In genomic region chr11:109649206-109649605, GRCm38 (mm10) we compare ENCODE assay signal across 8 mouse cellular contexts. TPM values are rescaled to one million over a fixed set of nuclear protein-coding genes. Genes with fewer than 3 reads are reported as not detected.
DNase-seq lines count a peak whose midpoint lies in the region; ATAC-seq and TF ChIP-seq lines count a peak whose summit lies in the region.

Prkar1a (plus strand) TSS chr11:109649405.

- ATAC-seq in kidney, postnatal 0 days (replicated peaks; ENCODE audit: low FRiP score, low read depth), result no peak
- no peak for ATAC-seq in forebrain, embryonic 15.5 days (replicated peaks)
- no peak for ATAC-seq in limb, embryonic 11.5 days (ENCODE audit: insufficient number of reproducible peaks, low FRiP score, low TSS enrichment, low read depth)
- ATAC-seq in neutrophil, adult 5-6 weeks (ENCODE audit: extremely low read depth, insufficient number of reproducible peaks, low FRiP score, poor library complexity, severe bottlenecking), result no peak

- peak; percentile 25; the same call in 1 of the 2 replicates for TF ChIP-seq POLR2A in brain, embryonic 14.5 days (IDR thresholded peaks at IDR 0.05; ENCODE audit: borderline replicate concordance, extremely low read depth, insufficient read depth, insufficient read length, poor library complexity, severe bottlenecking)

- H3K9ac ChIP-seq in kidney, postnatal 0 days (ENCODE audit: low read depth, low read length), result peak within 1 kb of the TSS; percentile 97; the same call in 1 of the 2 replicates
- H3K9ac ChIP-seq in forebrain, embryonic 15.5 days (replicated peaks), result peak within 1 kb of the TSS; percentile 96
- peak within 1 kb of the TSS; percentile 52 for H3K9ac ChIP-seq in limb, embryonic 11.5 days (ENCODE audit: low read length)

- no peaks in the 10 kb centered on the region for H3K9me3 ChIP-seq in kidney, postnatal 0 days (replicated peaks; ENCODE audit: low read length)
- H3K9me3 ChIP-seq in forebrain, embryonic 15.5 days, result no peaks in the 10 kb centered on the region
- H3K9me3 ChIP-seq in hindbrain, embryonic 10.5 days, result no peaks in the 10 kb centered on the region
- no peaks in the 10 kb centered on the region for H3K9me3 ChIP-seq in limb, embryonic 11.5 days (ENCODE audit: control insufficient read depth, low read length)

- peak within 1 kb of the TSS; percentile 97 for H3K4me3 ChIP-seq in kidney, postnatal 0 days (replicated peaks; ENCODE audit: low read depth, low read length)
- H3K4me3 ChIP-seq in forebrain, embryonic 15.5 days, result peak within 1 kb of the TSS; percentile 79
- peak within 1 kb of the TSS; percentile 99 for H3K4me3 ChIP-seq in hindbrain, embryonic 10.5 days
- peak within 1 kb of the TSS; percentile 95 for H3K4me3 ChIP-seq in limb, embryonic 11.5 days (ENCODE audit: low read depth, low read length)

- peaks cover 26% of the 10 kb centered on the region for H3K4me1 ChIP-seq in kidney, postnatal 0 days (replicated peaks; ENCODE audit: insufficient read depth, low read length)
- H3K4me1 ChIP-seq in forebrain, embryonic 15.5 days, result peaks cover 43% of the 10 kb centered on the region
- peaks cover 44% of the 10 kb centered on the region for H3K4me1 ChIP-seq in hindbrain, embryonic 10.5 days (replicated peaks)
- H3K4me1 ChIP-seq in limb, embryonic 11.5 days (ENCODE audit: control insufficient read depth, insufficient read depth, low read length), result peaks cover 4% of the 10 kb centered on the region; the same call in 1 of the 2 replicates

- H3K36me3 ChIP-seq in kidney, postnatal 0 days (ENCODE audit: insufficient read depth, low read length), result peaks cover 4% of the 10 kb centered on the region; the same call in 1 of the 2 replicates
- H3K36me3 ChIP-seq in forebrain, embryonic 15.5 days, result peaks cover 7% of the 10 kb centered on the region; the same call in 1 of the 2 replicates
- H3K36me3 ChIP-seq in hindbrain, embryonic 10.5 days, result peaks cover 10% of the 10 kb centered on the region
- no peaks in the 10 kb centered on the region; the same call in 1 of the 2 replicates for H3K36me3 ChIP-seq in limb, embryonic 11.5 days (ENCODE audit: control insufficient read depth, insufficient read depth, low read length)

- no peak for TF ChIP-seq CTCF in kidney, postnatal 0 days (IDR thresholded peaks at IDR 0.05; ENCODE audit: low read depth)
- no peak for TF ChIP-seq CTCF in brain, embryonic 14.5 days (IDR thresholded peaks at IDR 0.05; ENCODE audit: borderline replicate concordance, extremely low read depth, insufficient read depth, insufficient read length)

- no peaks in the 10 kb centered on the region for H3K27me3 ChIP-seq in kidney, postnatal 0 days (ENCODE audit: insufficient read depth, low read length)
- no peaks in the 10 kb centered on the region for H3K27me3 ChIP-seq in forebrain, embryonic 15.5 days
- H3K27me3 ChIP-seq in hindbrain, embryonic 10.5 days (ENCODE audit: insufficient read depth, poor library complexity, severe bottlenecking), result peaks cover 9% of the 10 kb centered on the region; the same call in 1 of the 2 replicates
- no peaks in the 10 kb centered on the region for H3K27me3 ChIP-seq in limb, embryonic 11.5 days (ENCODE audit: control insufficient read depth, insufficient read depth, low read length)

- peak within 1 kb of the TSS; percentile 70 for H3K4me2 ChIP-seq in kidney, postnatal 0 days (ENCODE audit: low read length)
- peak within 1 kb of the TSS; percentile 63 for H3K4me2 ChIP-seq in forebrain, embryonic 15.5 days (replicated peaks)
- peak within 1 kb of the TSS; percentile 75 for H3K4me2 ChIP-seq in limb, embryonic 11.5 days (ENCODE audit: low read depth, severe bottlenecking)

- H3K27ac ChIP-seq in kidney, postnatal 0 days, result peak within 1 kb of the TSS; percentile 98
- H3K27ac ChIP-seq in forebrain, embryonic 15.5 days (replicated peaks), result peak within 1 kb of the TSS; percentile 97
- H3K27ac ChIP-seq in hindbrain, embryonic 10.5 days, result peak within 1 kb of the TSS; percentile 99
- no peak within 1 kb of the TSS for H3K27ac ChIP-seq in limb, embryonic 11.5 days (replicated peaks; ENCODE audit: low read depth, low read length)

- 24% methylated on average over 8 of the region's 8 CpGs for WGBS in kidney, postnatal 0 days
- 41% methylated on average over 8 of the region's 8 CpGs for WGBS in forebrain, embryonic 15.5 days
- 52% methylated on average over 8 of the region's 8 CpGs for WGBS in hindbrain, embryonic 10.5 days
- WGBS in limb, embryonic 11.5 days, result 43% methylated on average over 8 of the region's 8 CpGs

- peak; percentile 27 for DNase-seq in kidney, postnatal 0 days (ENCODE audit: low spot score)
- no peak for DNase-seq in kidney, adult 11 months
- DNase-seq in brain, embryonic 14.5 days (ENCODE audit: low read depth), result peak; percentile 73
- DNase-seq in hindbrain, embryonic 10.5 days (ENCODE audit: low spot score), result no peak
- DNase-seq in limb, embryonic 11.5 days (ENCODE audit: low spot score), result no peak
- DNase-seq in thymus, postnatal 36 days, result no peak

RNA-seq across cellular contexts. Expression of gene Prkar1a, which starts in this region (rescaled TPM):
- 340 and 372 TPM in 2 replicates for polyA plus RNA-seq in kidney, postnatal 0 days (2015; fragmentation: Nextera tagmentation; extraction: Ambion mirVana)
- polyA plus RNA-seq in brain, embryonic 14.5 days (2012; rRNA removed), result 281 and 315 TPM in 2 replicates
- 472 and 496 TPM in 2 replicates for polyA plus RNA-seq in forebrain, embryonic 15.5 days (2015; fragmentation: Nextera tagmentation; extraction: Ambion mirVana)
- 313 and 331 TPM in 2 replicates for polyA plus RNA-seq in hindbrain, embryonic 10.5 days (2016; fragmentation: Nextera tagmentation; extraction: Ambion mirVana)
- 384 and 394 TPM in 2 replicates for polyA plus RNA-seq in limb, embryonic 11.5 days (2014; fragmentation: Nextera tagmentation; extraction: Ambion mirVana)
- 123 and 153 TPM in 2 replicates for total RNA-seq in neutrophil, adult 5-6 weeks (2017)

Comparison
In these comparisons a context has a peak if more than half of its experiments do, and no peak if none do; other contexts are left out.
1. DNase-seq: peak in kidney, postnatal 0 days (single experiment) and brain, embryonic 14.5 days (single experiment); none in kidney, adult 11 months (single experiment), hindbrain, embryonic 10.5 days (single experiment), limb, embryonic 11.5 days (single experiment) and thymus, postnatal 36 days (0 of 2).
2. Peak in every context shown above with its lines, with median percentiles within 50 percentile points of each other: H3K4me2 ChIP-seq, H3K4me3 ChIP-seq and H3K9ac ChIP-seq.